Mouse (Mus musculus) limb, embryonic 14.5 days (tissue): ENCODE data around the gene Mcemp1. TPM values are rescaled to one million over a fixed set of nuclear protein-coding genes. Genes with fewer than 3 reads are reported as not detected.

Source experiments
- ATAC-seq: fragments of 200-750 bp; cut with Nextera tagmentation; 2 replicates; pipeline ENCODE4 v1.8.0; 2017; ENCODE audit warnings: low read depth, moderate number of reproducible peaks, moderate TSS enrichment; ENCODE audit not compliant: low FRiP score
- DNase-seq: peaks from one replicate; pipeline ENCODE4 v3.0.0-alpha.2; 2015; ENCODE audit warnings: low spot score
- H3K27ac ChIP-seq: fragments of 300-500 bp; sonication (generic); replicated peaks from 2 replicates; pipeline ENCODE4 v1.5.1; 2014; ENCODE audit warnings: low read depth, mild to moderate bottlenecking, low read length, moderate library complexity, mixed read lengths
- H3K27me3 ChIP-seq: fragments of 300-500 bp; sonication (generic); 2 replicates; pipeline ENCODE4 v1.6.1; 2014; ENCODE audit warnings: low read length, mixed read lengths; ENCODE audit not compliant: control insufficient read depth, insufficient read depth
- H3K36me3 ChIP-seq: fragments of 300-500 bp; sonication (generic); 2 replicates; pipeline ENCODE4 v1.6.1; 2014; ENCODE audit warnings: mild to moderate bottlenecking, low read length, moderate library complexity, mixed read lengths; ENCODE audit not compliant: control insufficient read depth, insufficient read depth
- H3K4me1 ChIP-seq: fragments of 300-500 bp; sonication (generic); 2 replicates; pipeline ENCODE4 v1.6.1; 2014; ENCODE audit warnings: antibody characterized with exemption, low read length, mixed read lengths; ENCODE audit not compliant: control insufficient read depth, insufficient read depth
- H3K4me2 ChIP-seq: fragments of 300-500 bp; sonication (generic); replicated peaks from 2 replicates; pipeline ENCODE4 v1.6.1; 2014; ENCODE audit warnings: low read depth, mild to moderate bottlenecking, low read length, moderate library complexity; ENCODE audit not compliant: severe bottlenecking
- H3K4me3 ChIP-seq: fragments of 300-500 bp; sonication (generic); replicated peaks from 2 replicates; pipeline ENCODE4 v1.5.1; 2014; ENCODE audit warnings: low read length
- H3K9ac ChIP-seq: fragments of 300-500 bp; sonication (generic); 2 replicates; pipeline ENCODE4 v1.6.1; 2014; ENCODE audit warnings: mild to moderate bottlenecking, low read depth, low read length, moderate library complexity; ENCODE audit not compliant: severe bottlenecking
- H3K9me3 ChIP-seq: fragments of 300-500 bp; sonication (generic); 2 replicates; pipeline ENCODE4 v1.6.1; 2016; ENCODE audit warnings: low read length; ENCODE audit not compliant: control insufficient read depth
- POLR2A ChIP-seq: fragments of 200-500 bp; IDR thresholded peaks from 2 replicates; pipeline ENCODE4 v1.8.0; 2012; ENCODE audit warnings: inconsistent platforms, mild to moderate bottlenecking, moderate library complexity, borderline replicate concordance; ENCODE audit not compliant: insufficient read depth, insufficient read length; ENCODE audit errors: extremely low read depth
- WGBS: fragments of 180-500 bp; shearing (Covaris S2); extraction: QIAGEN DNeasy Blood & Tissue Kit; methylation state at CpG from one replicate; pipeline ENCODE4 v1.1.7; 2014; 5-methylcytosine and 5-hydroxymethylcytosine counted together
- polyA plus RNA-seq, 2 experiments: library from polyadenylated mRNA; depleted of rRNA in 1 of 2; stranded (reverse) in 1 of 2; unstranded in 1 of 2; fragments of >200 nt; fragmentation: Nextera tagmentation in 1 of 2; extraction: Ambion mirVana in 1 of 2; gene quantifications; 2 replicates each; pipeline versions ENCODE4 v1.2.1 to v1.2.3; 2012 to 2014

The Mcemp1 gene
- polyA plus RNA-seq, 2 experiments: 0.29 to 0.34 TPM

DNA sequence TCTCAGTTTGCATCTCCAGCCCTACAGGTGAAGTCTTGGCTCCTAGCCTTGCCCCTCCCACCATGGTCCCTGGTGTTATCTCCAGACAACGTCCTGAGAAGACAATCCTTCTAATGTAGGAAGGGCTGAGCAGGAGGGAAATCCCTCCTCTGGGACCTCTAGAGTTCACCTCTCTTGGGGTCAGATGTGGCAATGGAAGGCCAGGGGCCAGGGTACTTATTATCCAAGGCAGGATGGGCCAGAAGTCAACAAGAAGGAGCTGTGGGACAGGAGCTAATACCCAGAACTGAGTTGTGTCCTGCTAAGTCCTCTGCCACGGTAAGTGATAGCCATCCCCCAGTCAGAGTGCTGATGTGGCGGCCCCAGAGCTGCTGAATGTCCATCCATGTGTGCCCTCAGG, 10.0 kb upstream of the Mcemp1 start, which contains the start of gene Retn:
Gene Retn, plus strand, starts transcription at position 245 of the 400 bp plus-strand sequence.
- Histone ChIP-seq H3K27me3 (no peaks in the 10 kb centered on the region), H3K4me2 (no peak within 1 kb of the TSS), H3K4me3 (no peak within 1 kb of the TSS), H3K9me3 (no peaks in the 10 kb centered on the region), H3K36me3 (no peaks in the 10 kb centered on the region), H3K27ac (no peak within 1 kb of the TSS), H3K9ac (no peak within 1 kb of the TSS), H3K4me1 (no peaks in the 10 kb centered on the region)
- ATAC-seq (no peak), DNase-seq (no peak)
- WGBS: 70% methylated on average over 3 of the region's 3 CpGs
- no peak for TF ChIP-seq POLR2A

DNA sequence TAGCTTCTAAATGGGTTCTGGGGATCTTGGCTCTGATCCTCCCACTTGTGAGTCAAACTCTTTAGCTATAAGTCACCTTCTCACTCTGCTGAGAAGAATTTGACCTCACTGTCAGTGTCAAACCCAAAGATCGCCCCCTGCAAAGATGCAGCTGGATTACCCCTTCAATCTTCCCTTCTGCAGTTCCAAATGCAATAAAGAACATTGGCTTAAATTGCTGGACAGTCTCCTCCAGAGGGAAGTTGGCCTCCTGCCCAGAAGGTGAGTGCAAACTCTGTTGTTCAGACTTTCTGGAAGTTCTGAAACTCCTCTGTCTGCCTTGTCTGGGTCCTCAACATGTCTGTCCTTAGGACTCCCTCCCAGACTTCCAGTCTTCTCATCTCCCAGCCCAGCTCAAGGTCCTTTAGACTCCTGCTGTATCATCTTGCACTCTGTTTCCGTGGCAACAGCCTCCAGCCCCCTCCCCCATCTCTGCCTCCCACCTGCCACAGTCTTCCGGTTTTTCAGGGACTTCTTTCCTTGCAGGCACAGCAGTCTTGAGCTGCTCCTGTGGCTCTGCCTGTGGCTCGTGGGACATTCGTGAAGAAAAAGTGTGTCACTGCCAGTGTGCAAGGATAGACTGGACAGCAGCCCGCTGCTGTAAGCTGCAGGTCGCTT, 8.7 kb upstream of the Mcemp1 start:
- no peak overlapping the region for H3K9ac ChIP-seq
- no peak overlapping the region for H3K4me3 ChIP-seq
- no peaks in the 10 kb centered on the region for H3K36me3 ChIP-seq
- H3K27me3 ChIP-seq: no peaks in the 10 kb centered on the region
- no peak overlapping the region for H3K4me2 ChIP-seq
- H3K9me3 ChIP-seq: no peaks in the 10 kb centered on the region
- H3K27ac ChIP-seq: no peak overlapping the region
- H3K4me1 ChIP-seq: no peaks in the 10 kb centered on the region
- DNase-seq (no peak), ATAC-seq (no peak; the same call in 1 of the 2 replicates)
- 26% methylated on average over 7 of the region's 7 CpGs for WGBS
- TF ChIP-seq POLR2A: no peak

DNA sequence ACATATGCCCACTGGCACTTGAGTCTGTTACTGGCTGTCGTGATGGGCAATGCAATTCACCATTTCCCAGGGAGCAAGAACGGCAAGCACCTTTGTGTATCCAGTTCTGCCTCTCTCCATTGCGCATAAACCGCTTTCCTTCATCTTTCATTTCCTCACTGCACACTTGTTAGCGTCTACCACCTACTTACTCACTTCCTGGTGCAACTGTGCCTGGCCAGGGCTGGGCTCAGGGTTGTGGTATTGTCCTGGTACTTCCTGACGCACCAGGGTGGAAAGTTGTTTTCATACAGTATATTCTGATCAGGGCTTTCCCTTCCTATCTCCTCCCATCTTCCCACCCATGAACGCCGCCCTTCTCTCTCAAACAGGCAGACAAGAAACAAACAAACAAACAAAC, 4.7 kb upstream of the Mcemp1 start:
- TF ChIP-seq POLR2A: no peak
- H3K9me3 ChIP-seq: no peaks in the 10 kb centered on the region
- ATAC-seq (no peak), DNase-seq (no peak)
- no peak overlapping the region for H3K9ac ChIP-seq
- H3K4me3 ChIP-seq: no peak overlapping the region
- WGBS: 79% methylated on average over 8 of the region's 8 CpGs
- no peak overlapping the region for H3K4me2 ChIP-seq
- no peaks in the 10 kb centered on the region for H3K27me3 ChIP-seq
- no peaks in the 10 kb centered on the region for H3K36me3 ChIP-seq
- no peak overlapping the region for H3K27ac ChIP-seq
- H3K4me1 ChIP-seq: no peaks in the 10 kb centered on the region

DNA sequence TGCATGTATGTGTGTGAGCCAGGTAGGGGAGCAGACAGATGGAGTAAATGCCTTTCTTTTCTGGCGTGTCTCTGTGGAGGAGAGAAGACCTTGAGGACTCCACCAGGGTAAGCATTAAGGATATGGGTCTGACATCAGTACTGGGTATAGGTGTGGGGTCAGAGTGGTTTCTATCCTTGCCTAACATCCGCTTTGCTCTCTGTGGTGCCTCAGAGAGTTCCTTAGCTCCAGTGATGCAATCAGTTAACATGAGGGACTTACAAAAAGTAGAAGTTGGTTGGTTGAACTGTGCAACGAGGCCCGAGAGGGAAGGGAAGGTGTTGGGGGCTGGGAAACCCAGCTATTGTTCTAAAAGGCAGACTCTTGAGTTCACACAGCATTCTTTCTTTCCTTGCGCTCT, 1.1 kb upstream of the Mcemp1 start:
- no peak for DNase-seq
- H3K36me3 ChIP-seq: no peaks in the 10 kb centered on the region

DNA sequence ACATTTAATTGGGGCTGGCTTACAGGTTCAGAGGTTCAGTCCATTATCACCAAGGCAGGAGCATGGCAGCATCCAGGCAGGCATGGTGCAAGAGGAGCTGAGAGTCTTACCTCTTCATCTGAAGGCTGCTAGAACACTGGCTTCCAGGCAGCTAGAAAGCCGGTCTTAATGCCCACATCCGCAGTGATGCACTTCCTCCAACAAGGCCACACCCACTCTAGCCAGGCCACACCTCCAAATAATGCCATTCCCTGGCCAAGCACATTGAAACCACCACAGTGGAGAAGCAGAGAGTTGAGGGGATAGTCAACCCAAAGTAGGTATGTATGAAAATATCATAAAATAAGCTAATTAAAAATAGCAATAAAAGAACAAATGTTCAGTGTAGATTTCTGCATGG, 4.8 kb downstream of the Mcemp1 start:
- no peak for ATAC-seq
- Histone ChIP-seq H3K27ac (no peak overlapping the region), H3K4me2 (no peak overlapping the region), H3K27me3 (no peaks in the 10 kb centered on the region), H3K4me3 (no peak overlapping the region), H3K9ac (no peak overlapping the region), H3K9me3 (no peaks in the 10 kb centered on the region), H3K4me1 (no peaks in the 10 kb centered on the region), H3K36me3 (no peaks in the 10 kb centered on the region)
- TF ChIP-seq POLR2A: no peak
- DNase-seq: no peak
- WGBS: 73% methylated on average over 2 of the region's 2 CpGs

More for the DNA sequence above, 1.1 kb upstream of the Mcemp1 start:
- Histone ChIP-seq H3K4me3 (no peak overlapping the region), H3K4me1 (no peaks in the 10 kb centered on the region), H3K4me2 (no peak overlapping the region), H3K27me3 (no peaks in the 10 kb centered on the region), H3K27ac (no peak overlapping the region), H3K9ac (no peak overlapping the region), H3K9me3 (no peaks in the 10 kb centered on the region)
- ATAC-seq: no peak
- 65% methylated on average over 5 of the region's 5 CpGs for WGBS
- TF ChIP-seq POLR2A: no peak
